Mouse (Mus musculus) kidney, embryonic 14.5 days (tissue): ENCODE measurements around the gene Arl6ip6. TPM values are rescaled to one million over a fixed set of nuclear protein-coding genes. Genes with fewer than 3 reads are reported as not detected.

Experiments
- ATAC-seq: fragments of 200-750 bp; cut with Nextera tagmentation; 2 replicates; pipeline ENCODE4 v1.8.0; 2017; ENCODE audit warnings: moderate number of reproducible peaks, mild to moderate bottlenecking, moderate TSS enrichment, moderate library complexity; ENCODE audit not compliant: low FRiP score, low TSS enrichment
- H3K27ac ChIP-seq: fragments of 300-500 bp; sonication (generic); 2 replicates; pipeline ENCODE4 v1.5.1; 2014; ENCODE audit warnings: low read depth, mild to moderate bottlenecking, low read length, moderate library complexity, mixed read lengths
- H3K27me3 ChIP-seq: fragments of 300-500 bp; sonication (generic); 2 replicates; pipeline ENCODE4 v1.6.1; 2014; ENCODE audit warnings: mild to moderate bottlenecking, low read length; ENCODE audit not compliant: control insufficient read depth, insufficient read depth
- H3K36me3 ChIP-seq: fragments of 300-500 bp; sonication (generic); 2 replicates; pipeline ENCODE4 v1.6.1; 2014; ENCODE audit warnings: low read length, mixed read lengths; ENCODE audit not compliant: control insufficient read depth, insufficient read depth
- H3K4me1 ChIP-seq: fragments of 300-500 bp; sonication (generic); 2 replicates; pipeline ENCODE4 v1.6.1; 2014; ENCODE audit warnings: low read length, mixed read lengths; ENCODE audit not compliant: control insufficient read depth, insufficient read depth
- H3K4me2 ChIP-seq: fragments of 300-500 bp; sonication (generic); replicated peaks from 2 replicates; pipeline ENCODE4 v1.6.1; 2014; ENCODE audit warnings: low read depth, mild to moderate bottlenecking, low read length
- H3K4me3 ChIP-seq: fragments of 300-500 bp; sonication (generic); 2 replicates; pipeline ENCODE4 v1.5.1; 2014; ENCODE audit warnings: mild to moderate bottlenecking, low read length
- H3K9ac ChIP-seq: fragments of 300-500 bp; sonication (generic); 2 replicates; pipeline ENCODE4 v1.6.1; 2014; ENCODE audit warnings: low read depth, mild to moderate bottlenecking, low read length, moderate library complexity
- H3K9me3 ChIP-seq: fragments of 300-500 bp; sonication (generic); 2 replicates; pipeline ENCODE4 v1.6.1; 2016; ENCODE audit warnings: low read length; ENCODE audit not compliant: control insufficient read depth
- WGBS: fragments of 180-500 bp; shearing (Covaris S2); extraction: QIAGEN DNeasy Blood & Tissue Kit; methylation state at CpG from one replicate; pipeline ENCODE4 v1.1.7; 2014; 5-methylcytosine and 5-hydroxymethylcytosine counted together
- polyA plus RNA-seq: library from polyadenylated mRNA; unstranded; fragments of >200 nt; fragmentation: Nextera tagmentation; extraction: Ambion mirVana; gene quantifications from 2 replicates; pipeline ENCODE4 v1.2.1, GENCODE M21; 2014

Arl6ip6 gene
- polyA plus RNA-seq, 1 experiment from 2014 or later: 59.3 TPM

DNA sequence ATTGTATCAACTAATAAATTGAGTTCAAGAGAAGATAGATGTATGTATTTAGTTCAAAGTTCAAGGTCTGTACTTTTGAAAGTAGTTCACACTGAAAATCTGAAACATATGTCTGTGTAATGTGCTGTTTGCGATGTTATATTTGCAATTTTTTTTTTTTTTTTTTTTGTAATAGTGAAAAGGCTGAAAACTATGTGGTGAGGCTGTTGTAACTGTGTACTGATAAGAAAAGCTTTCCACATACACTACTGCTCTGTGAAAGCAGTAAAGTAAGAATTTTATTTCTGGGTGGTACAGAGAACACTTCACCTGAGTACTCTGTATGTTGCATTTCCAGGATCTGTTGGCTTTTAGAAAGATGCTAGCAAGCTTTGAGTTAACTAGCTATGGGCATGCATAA is 7.7 kb downstream of the Arl6ip6 start:
- WGBS: 98% methylated on average over 1 of the region's 1 CpGs
- no peak for ATAC-seq
- H3K27me3 ChIP-seq: no peaks in the 10 kb centered on the region
- H3K4me3 ChIP-seq: no peak overlapping the region
- H3K9ac ChIP-seq: no peak overlapping the region
- peaks cover 42% of the 10 kb centered on the region for H3K36me3 ChIP-seq
- H3K4me1 ChIP-seq: no peaks in the 10 kb centered on the region
- H3K27ac ChIP-seq: no peak overlapping the region
- H3K4me2 ChIP-seq: no peak overlapping the region
- no peaks in the 10 kb centered on the region for H3K9me3 ChIP-seq

DNA sequence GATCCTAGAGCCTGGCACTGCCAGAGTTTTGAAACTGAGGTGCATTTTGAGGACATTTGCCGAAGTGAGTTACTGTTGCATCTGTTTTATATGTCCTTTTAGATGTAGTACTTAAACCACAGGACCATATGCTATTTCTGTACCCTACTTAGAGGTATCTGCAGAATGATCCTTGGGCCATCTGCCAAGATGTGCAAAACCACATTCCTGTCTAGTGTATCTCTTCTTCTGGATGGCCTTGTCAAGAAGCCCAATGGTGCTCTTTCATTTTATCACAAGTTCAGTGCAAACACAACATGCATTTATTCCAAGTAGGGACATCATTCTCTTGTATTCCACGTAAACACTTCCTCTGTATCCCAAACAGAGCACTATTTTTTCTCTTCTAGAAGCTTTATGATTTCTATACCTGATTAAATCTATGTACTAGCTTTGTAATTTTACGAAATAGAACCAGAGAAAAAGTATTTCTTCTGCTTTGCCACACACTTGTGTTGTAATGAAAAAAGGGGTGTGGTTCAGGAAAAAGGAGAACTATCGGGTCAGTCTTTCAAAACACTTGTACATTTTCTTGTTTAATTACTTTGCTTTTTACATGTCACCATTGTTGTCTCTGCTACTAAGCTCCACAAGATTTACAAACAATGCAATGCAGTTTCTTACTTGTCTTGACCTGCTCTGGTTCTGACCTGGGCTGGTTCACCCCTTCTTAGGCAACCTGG is 8.8 kb downstream of the Arl6ip6 start:
- H3K36me3 ChIP-seq: peaks cover 38% of the 10 kb centered on the region
- no peak overlapping the region for H3K4me2 ChIP-seq
- H3K27me3 ChIP-seq: no peaks in the 10 kb centered on the region
- H3K9me3 ChIP-seq: no peaks in the 10 kb centered on the region
- no peaks in the 10 kb centered on the region for H3K4me1 ChIP-seq
- no peak for ATAC-seq
- H3K27ac ChIP-seq: no peak overlapping the region
- H3K9ac ChIP-seq: no peak overlapping the region
- 95% methylated on average over 4 of the region's 4 CpGs for WGBS
- H3K4me3 ChIP-seq: no peak overlapping the region

- H3K27ac ChIP-seq: no peak overlapping the region
- H3K27me3 ChIP-seq: no peaks in the 10 kb centered on the region
- peaks cover 34% of the 10 kb centered on the region; the same call in 1 of the 2 replicates for H3K36me3 ChIP-seq
- no peaks in the 10 kb centered on the region for H3K9me3 ChIP-seq
- no peak for ATAC-seq
- H3K9ac ChIP-seq: no peak overlapping the region
- no peak overlapping the region for H3K4me2 ChIP-seq
- no peaks in the 10 kb centered on the region for H3K4me1 ChIP-seq
- H3K4me3 ChIP-seq: no peak overlapping the region
- WGBS: 74% methylated on average over 5 of the region's 5 CpGs
These were observed 13.1 kb downstream of the Arl6ip6 start for GRCm38 (mm10) chr2:53204373-53205274.

- Histone ChIP-seq H3K4me1 (no peaks in the 10 kb centered on the region), H3K9me3 (peaks cover 2% of the 10 kb centered on the region; the same call in 1 of the 2 replicates), H3K27ac (no peak overlapping the region), H3K4me2 (no peak overlapping the region), H3K27me3 (no peaks in the 10 kb centered on the region), H3K36me3 (peaks cover 31% of the 10 kb centered on the region; the same call in 1 of the 2 replicates), H3K9ac (no peak overlapping the region), H3K4me3 (no peak overlapping the region)
- ATAC-seq: no peak
These were observed 15.2 kb downstream of the Arl6ip6 start for GRCm38 (mm10) chr2:53206749-53207148.

- WGBS: 97% methylated on average over 1 of the region's 1 CpGs
- peaks cover 37% of the 10 kb centered on the region for H3K36me3 ChIP-seq
These were observed 22.0 kb downstream of the Arl6ip6 start for GRCm38 (mm10) chr2:53213493-53213892.

GRCm38 (mm10) chr2:53222242-53222641 is 30.7 kb downstream of the Arl6ip6 start:
- Histone ChIP-seq H3K4me3 (no peak overlapping the region), H3K27ac (no peak overlapping the region), H3K4me2 (no peak overlapping the region), H3K36me3 (peaks cover 14% of the 10 kb centered on the region), H3K27me3 (no peaks in the 10 kb centered on the region), H3K9me3 (peaks cover 3% of the 10 kb centered on the region; the same call in 1 of the 2 replicates), H3K9ac (no peak overlapping the region), H3K4me1 (no peaks in the 10 kb centered on the region)
- no peak for ATAC-seq
- 92% methylated on average over 5 of the region's 5 CpGs for WGBS

More at GRCm38 (mm10) chr2:53213493-53213892, 22.0 kb downstream of the Arl6ip6 start:
- ATAC-seq: no peak
- Histone ChIP-seq H3K9ac (no peak overlapping the region), H3K4me3 (no peak overlapping the region), H3K27ac (no peak overlapping the region), H3K9me3 (peaks cover 2% of the 10 kb centered on the region; the same call in 1 of the 2 replicates), H3K27me3 (no peaks in the 10 kb centered on the region), H3K4me1 (no peaks in the 10 kb centered on the region), H3K4me2 (no peak overlapping the region)

DNA sequence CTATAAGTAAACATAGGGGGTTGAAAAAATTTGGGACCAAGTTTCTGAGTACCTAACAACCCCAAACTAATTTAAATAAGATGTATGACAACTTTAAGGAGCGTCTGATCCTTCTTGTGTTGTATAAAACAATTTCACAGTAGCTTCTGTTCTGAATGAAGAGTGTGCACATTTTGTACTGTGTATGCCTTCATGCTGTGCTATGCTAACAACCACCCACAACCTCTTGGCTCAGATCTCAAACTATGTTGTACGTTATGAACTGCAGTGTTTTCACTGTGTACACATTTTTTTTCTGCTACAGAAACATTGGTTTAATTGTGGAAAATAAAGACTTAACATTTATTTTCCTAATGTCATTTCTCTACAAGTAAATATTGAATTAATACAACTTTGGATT is 65.5 kb downstream of the Arl6ip6 start:
- no peak overlapping the region for H3K27ac ChIP-seq
- no peaks in the 10 kb centered on the region for H3K27me3 ChIP-seq
- no peak overlapping the region for H3K4me2 ChIP-seq
- H3K4me3 ChIP-seq: no peak overlapping the region
- ATAC-seq: no peak
- no peaks in the 10 kb centered on the region for H3K4me1 ChIP-seq
- no peak overlapping the region for H3K9ac ChIP-seq
- H3K36me3 ChIP-seq: no peaks in the 10 kb centered on the region
- no peaks in the 10 kb centered on the region for H3K9me3 ChIP-seq
- WGBS: 79% methylated on average over 2 of the region's 2 CpGs
